Mouse (Mus musculus) neural tube, embryonic 15.5 days (tissue): Measurements from ENCODE around the gene Pkdrej. TPM values are rescaled to one million over a fixed set of nuclear protein-coding genes. Genes with fewer than 3 reads are reported as not detected.
"Not testable (repeated sequence)": the region's sequence is repeated elsewhere in the genome, so short reads cannot be mapped to it uniquely, and the experiment has no call there.

Experiments used
- ATAC-seq: fragments of 200-750 bp; cut with Nextera tagmentation; 2 replicates; pipeline ENCODE4 v1.8.0; 2017; ENCODE audit warnings: mild to moderate bottlenecking, moderate TSS enrichment, moderate library complexity; ENCODE audit not compliant: low FRiP score
- H3K27ac ChIP-seq: fragments of 300-500 bp; sonication (generic); replicated peaks from 2 replicates; pipeline ENCODE4 v1.5.1; 2015; ENCODE audit warnings: mild to moderate bottlenecking, inconsistent platforms
- H3K27me3 ChIP-seq: fragments of 300-500 bp; sonication (generic); replicated peaks from 2 replicates; pipeline ENCODE4 v1.6.1; 2015; ENCODE audit warnings: inconsistent platforms
- H3K36me3 ChIP-seq: fragments of 300-500 bp; sonication (generic); 2 replicates; pipeline ENCODE4 v1.6.1; 2015; ENCODE audit warnings: inconsistent platforms
- H3K4me1 ChIP-seq: fragments of 300-500 bp; sonication (generic); 2 replicates; pipeline ENCODE4 v1.6.1; 2015; ENCODE audit warnings: inconsistent platforms
- H3K4me2 ChIP-seq: fragments of 300-500 bp; sonication (generic); 2 replicates; pipeline ENCODE4 v1.6.1; 2015; ENCODE audit warnings: inconsistent platforms, mild to moderate bottlenecking, moderate library complexity
- H3K4me3 ChIP-seq: fragments of 300-500 bp; sonication (generic); replicated peaks from 2 replicates; pipeline ENCODE4 v1.5.1; 2015; ENCODE audit warnings: mild to moderate bottlenecking, inconsistent platforms
- H3K9ac ChIP-seq: fragments of 300-500 bp; sonication (generic); replicated peaks from 2 replicates; pipeline ENCODE4 v1.6.1; 2015; ENCODE audit warnings: mild to moderate bottlenecking, inconsistent platforms
- H3K9me3 ChIP-seq: fragments of 300-500 bp; sonication (generic); replicated peaks from 2 replicates; pipeline ENCODE4 v1.6.1; 2016; ENCODE audit warnings: inconsistent platforms
- WGBS: fragments of 180-500 bp; shearing (Covaris S2); methylation state at CpG from one replicate; pipeline ENCODE4 v1.1.7; 2015; ENCODE audit warnings: mixed read lengths; 5-methylcytosine and 5-hydroxymethylcytosine counted together
- polyA plus RNA-seq: library from polyadenylated mRNA; unstranded; fragments of >200 nt; fragmentation: Nextera tagmentation; extraction: Ambion mirVana; gene quantifications from 2 replicates; pipeline ENCODE4 v1.2.1, GENCODE M21; 2015

Pkdrej gene
- polyA plus RNA-seq, 1 experiment from 2014 or later: 0.06 TPM

GRCm38 (mm10) chr15:85784341-85784740 is 37.2 kb downstream of the Pkdrej start:
- no peaks in the 10 kb centered on the region for H3K9me3 ChIP-seq
- H3K4me3 ChIP-seq: no peak overlapping the region
- H3K4me1 ChIP-seq: no peaks in the 10 kb centered on the region
- H3K27me3 ChIP-seq: no peaks in the 10 kb centered on the region
- no peak for ATAC-seq
- WGBS: 98% methylated on average over 3 of the region's 3 CpGs
- no peaks in the 10 kb centered on the region for H3K36me3 ChIP-seq
- H3K4me2 ChIP-seq: no peak overlapping the region
- H3K9ac ChIP-seq: no peak overlapping the region
- H3K27ac ChIP-seq: no peak overlapping the region

DNA sequence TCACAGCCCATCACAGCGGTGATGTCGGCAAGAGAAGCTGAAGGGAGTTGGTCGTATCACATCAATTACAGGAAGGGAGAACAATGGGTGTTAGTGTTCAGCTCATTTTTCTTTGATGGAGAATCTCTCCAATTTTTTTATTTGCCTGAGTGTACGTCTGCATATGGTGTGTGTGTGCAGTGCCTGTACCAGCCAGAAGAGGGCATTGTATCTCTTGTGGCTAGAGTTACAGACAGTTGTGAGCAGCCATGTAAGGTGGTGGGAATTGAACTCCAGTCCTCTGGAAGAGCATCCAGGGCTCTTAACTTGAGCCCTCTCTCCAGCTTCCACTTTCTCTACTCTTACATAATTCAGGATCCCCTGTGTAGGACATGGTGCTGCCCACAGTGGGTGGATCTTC is 38.4 kb downstream of the Pkdrej start:
- no peak overlapping the region for H3K9ac ChIP-seq
- no peaks in the 10 kb centered on the region for H3K27me3 ChIP-seq
- no peaks in the 10 kb centered on the region for H3K36me3 ChIP-seq
- no peak overlapping the region for H3K4me3 ChIP-seq
- 91% methylated on average over 4 of the region's 4 CpGs for WGBS
- no peaks in the 10 kb centered on the region for H3K4me1 ChIP-seq
- no peak overlapping the region for H3K27ac ChIP-seq
- no peaks in the 10 kb centered on the region for H3K9me3 ChIP-seq
- ATAC-seq: no peak
- H3K4me2 ChIP-seq: no peak overlapping the region

GRCm38 (mm10) chr15:85778891-85779290 is 42.6 kb downstream of the Pkdrej start:
- WGBS: 93% methylated on average over 6 of the region's 6 CpGs
- H3K4me2 ChIP-seq, ATAC-seq, H3K4me1 ChIP-seq, H3K9me3 ChIP-seq, H3K36me3 ChIP-seq, H3K27ac ChIP-seq, H3K9ac ChIP-seq, H3K4me3 ChIP-seq, H3K27me3 ChIP-seq: not testable (repeated sequence)

- no peak overlapping the region for H3K4me2 ChIP-seq
- no peaks in the 10 kb centered on the region for H3K36me3 ChIP-seq
- H3K4me1 ChIP-seq: no peaks in the 10 kb centered on the region
- H3K9ac ChIP-seq: no peak overlapping the region
- no peak overlapping the region for H3K27ac ChIP-seq
- WGBS: 73% methylated on average over 5 of the region's 5 CpGs
- ATAC-seq: no peak
- H3K9me3 ChIP-seq: no peaks in the 10 kb centered on the region
- H3K4me3 ChIP-seq: no peak overlapping the region
- H3K27me3 ChIP-seq: no peaks in the 10 kb centered on the region
These were observed 44.8 kb downstream of the Pkdrej start for GRCm38 (mm10) chr15:85776771-85777170.

DNA sequence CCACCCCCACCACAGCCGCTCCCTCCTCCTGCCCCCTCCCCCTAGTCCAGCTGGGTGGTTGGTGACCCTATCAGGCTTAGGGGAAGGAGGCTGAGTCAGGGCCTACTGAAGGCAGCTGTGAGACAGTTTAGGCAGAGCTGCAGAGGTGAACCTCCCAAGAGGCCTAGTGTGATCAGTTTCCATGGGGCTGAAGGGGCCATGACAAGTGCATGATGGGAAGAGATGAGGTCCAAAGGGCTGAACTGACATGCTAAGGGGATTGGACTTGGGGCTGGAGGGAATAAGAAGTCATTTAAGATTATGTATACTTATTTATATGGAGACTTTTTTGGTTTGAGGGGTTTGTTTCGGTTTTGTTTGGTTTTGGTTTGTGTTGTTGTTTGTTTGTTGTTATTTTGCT is 45.3 kb downstream of the Pkdrej start:
- Histone ChIP-seq H3K4me1 (no peaks in the 10 kb centered on the region), H3K27ac (no peak overlapping the region), H3K4me2 (no peak overlapping the region), H3K9me3 (no peaks in the 10 kb centered on the region), H3K27me3 (no peaks in the 10 kb centered on the region), H3K36me3 (no peaks in the 10 kb centered on the region), H3K9ac (no peak overlapping the region), H3K4me3 (no peak overlapping the region)
- WGBS: 80% methylated on average over 2 of the region's 2 CpGs
- no peak for ATAC-seq

- no peaks in the 10 kb centered on the region for H3K4me1 ChIP-seq
- no peak overlapping the region for H3K9ac ChIP-seq
- H3K9me3 ChIP-seq: no peaks in the 10 kb centered on the region
- no peak for ATAC-seq
- H3K4me2 ChIP-seq: no peak overlapping the region
- 89% methylated on average over 7 of the region's 7 CpGs for WGBS
- H3K36me3 ChIP-seq: no peaks in the 10 kb centered on the region
- H3K27me3 ChIP-seq: no peaks in the 10 kb centered on the region
- H3K4me3 ChIP-seq: no peak overlapping the region
- H3K27ac ChIP-seq: no peak overlapping the region
These were observed 46.5 kb downstream of the Pkdrej start for GRCm38 (mm10) chr15:85775001-85775400.

DNA sequence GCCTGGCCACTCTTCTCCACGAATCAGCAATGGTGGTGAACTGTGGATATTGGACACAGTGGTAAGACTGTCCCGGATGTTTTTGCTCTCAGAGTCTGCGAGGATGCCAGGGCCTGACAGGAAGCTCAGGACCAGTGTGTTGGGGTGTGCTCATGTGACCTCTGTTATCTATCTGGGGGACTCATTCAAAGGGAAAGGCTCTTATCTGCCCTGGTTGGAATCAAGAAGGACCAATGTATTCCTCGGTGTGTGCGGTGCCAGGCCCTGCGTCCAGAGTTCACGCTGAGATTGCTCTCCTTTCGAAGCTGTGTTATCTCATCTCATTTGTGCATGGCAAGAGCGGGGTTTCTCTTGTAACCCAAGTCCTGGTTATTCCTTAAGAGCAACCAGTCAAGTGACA is 47.1 kb downstream of the Pkdrej start:
- no peaks in the 10 kb centered on the region for H3K36me3 ChIP-seq
- no peaks in the 10 kb centered on the region for H3K9me3 ChIP-seq
- H3K4me3 ChIP-seq: no peak overlapping the region
- no peak overlapping the region for H3K4me2 ChIP-seq
- H3K27ac ChIP-seq: no peak overlapping the region
- H3K4me1 ChIP-seq: no peaks in the 10 kb centered on the region
- no peak overlapping the region for H3K9ac ChIP-seq
- 94% methylated on average over 9 of the region's 9 CpGs for WGBS
- no peak for ATAC-seq
- H3K27me3 ChIP-seq: no peaks in the 10 kb centered on the region

DNA sequence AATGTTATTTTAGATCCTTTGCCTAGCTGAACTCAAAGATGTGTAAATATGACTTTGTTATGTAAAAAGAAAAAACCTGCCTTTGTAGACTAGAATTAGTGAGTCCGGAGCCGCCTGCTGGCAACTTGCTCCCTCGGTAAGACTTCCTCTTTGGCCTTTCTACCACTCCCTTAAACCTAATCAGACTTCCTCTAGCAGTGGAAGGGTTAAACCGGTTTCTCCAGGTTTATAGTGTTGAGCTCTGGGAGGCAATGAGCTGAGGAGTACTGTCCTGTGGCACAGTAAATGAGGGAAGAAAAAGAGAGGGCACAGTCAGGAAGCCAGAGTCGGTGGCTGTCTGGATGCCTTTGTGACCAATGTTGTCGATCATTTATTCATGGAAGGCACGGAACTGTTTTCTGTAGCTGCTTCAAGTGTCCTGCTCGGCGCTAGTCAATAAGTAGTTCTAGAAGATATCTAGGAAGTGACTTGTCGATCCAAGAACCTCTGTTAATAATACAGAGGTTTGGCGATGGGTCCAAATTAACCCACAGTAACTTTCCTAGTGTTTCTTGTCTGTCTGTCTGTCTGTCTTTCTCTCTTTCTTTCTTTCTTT is 49.3 kb downstream of the Pkdrej start:
- Histone ChIP-seq H3K27ac (no peak overlapping the region), H3K9ac (no peak overlapping the region), H3K9me3 (no peaks in the 10 kb centered on the region), H3K4me3 (no peak overlapping the region), H3K27me3 (no peaks in the 10 kb centered on the region), H3K36me3 (no peaks in the 10 kb centered on the region), H3K4me2 (no peak overlapping the region), H3K4me1 (no peaks in the 10 kb centered on the region)
- ATAC-seq: no peak
- 74% methylated on average over 11 of the region's 11 CpGs for WGBS

GRCm38 (mm10) chr15:85771306-85772121 is 50.0 kb downstream of the Pkdrej start:
- Histone ChIP-seq H3K36me3 (no peaks in the 10 kb centered on the region), H3K4me3 (no peak overlapping the region), H3K27me3 (no peaks in the 10 kb centered on the region), H3K4me1 (no peaks in the 10 kb centered on the region), H3K9ac (no peak overlapping the region), H3K27ac (no peak overlapping the region), H3K9me3 (no peaks in the 10 kb centered on the region), H3K4me2 (no peak overlapping the region)
- 89% methylated on average over 17 of the region's 17 CpGs for WGBS
- ATAC-seq: no peak

- Histone ChIP-seq H3K27ac (no peak overlapping the region), H3K4me1 (no peaks in the 10 kb centered on the region), H3K4me2 (no peak overlapping the region), H3K9me3 (no peaks in the 10 kb centered on the region), H3K9ac (no peak overlapping the region), H3K4me3 (no peak overlapping the region), H3K36me3 (no peaks in the 10 kb centered on the region), H3K27me3 (no peaks in the 10 kb centered on the region)
- ATAC-seq: no peak
- 94% methylated on average over 8 of the region's 8 CpGs for WGBS
These were observed 52.5 kb downstream of the Pkdrej start for GRCm38 (mm10) chr15:85768991-85769390.

DNA sequence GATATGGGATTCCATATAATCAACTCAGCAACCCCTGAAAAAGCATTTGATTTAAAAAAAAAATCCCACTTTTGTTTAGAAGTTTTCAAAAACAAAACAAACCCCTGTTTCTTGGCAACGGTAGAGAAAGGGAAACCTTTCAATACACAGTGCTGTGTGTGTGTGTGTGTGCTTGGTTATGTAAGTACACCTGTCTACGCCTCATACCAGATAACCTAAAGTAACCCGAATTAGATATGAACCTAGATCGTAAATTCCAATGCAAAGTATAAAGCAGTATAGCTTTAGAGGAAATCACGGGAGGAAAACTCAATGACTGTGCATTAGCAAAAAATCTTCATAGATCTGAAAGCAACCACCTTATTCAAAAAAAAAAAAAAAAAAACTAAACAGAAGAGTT is 54.9 kb downstream of the Pkdrej start:
- no peak overlapping the region for H3K4me3 ChIP-seq
- no peaks in the 10 kb centered on the region for H3K27me3 ChIP-seq
- no peaks in the 10 kb centered on the region for H3K9me3 ChIP-seq
- no peak overlapping the region for H3K9ac ChIP-seq
- H3K4me1 ChIP-seq: no peaks in the 10 kb centered on the region
- no peak overlapping the region for H3K27ac ChIP-seq
- ATAC-seq: no peak
- 93% methylated on average over 5 of the region's 5 CpGs for WGBS
- H3K36me3 ChIP-seq: no peaks in the 10 kb centered on the region
- no peak overlapping the region for H3K4me2 ChIP-seq

GRCm38 (mm10) chr15:85765022-85765421 is 56.5 kb downstream of the Pkdrej start:
- 54% methylated on average over 3 of the region's 3 CpGs for WGBS
- no peak overlapping the region for H3K9ac ChIP-seq
- no peaks in the 10 kb centered on the region for H3K4me1 ChIP-seq
- H3K27ac ChIP-seq: no peak overlapping the region
- no peak overlapping the region for H3K4me3 ChIP-seq
- H3K9me3 ChIP-seq: no peaks in the 10 kb centered on the region
- no peak for ATAC-seq
- no peaks in the 10 kb centered on the region for H3K27me3 ChIP-seq
- no peak overlapping the region for H3K4me2 ChIP-seq
- H3K36me3 ChIP-seq: no peaks in the 10 kb centered on the region
